Mouse (Mus musculus): ENCODE results near the gene Zfp503. TPM values are rescaled to one million over a fixed set of nuclear protein-coding genes. Genes with fewer than 3 reads are reported as not detected.

Zfp503 gene
- polyA plus RNA-seq, 1 experiment = not detected

GRCm38 (mm10) chr14:21952541-21952940, 36.9 kb downstream of the Zfp503 start:
- TF ChIP-seq GATA1 (IDR thresholded peaks at IDR 0.05; ENCODE audit: low read length) = no peak

GRCm38 (mm10) chr14:21951896-21952523, 37.4 kb downstream of the Zfp503 start:
- no peak for TF ChIP-seq GATA1 (IDR thresholded peaks at IDR 0.05; ENCODE audit: low read length)

GRCm38 (mm10) chr14:21944946-21945345, 44.5 kb downstream of the Zfp503 start:
- TF ChIP-seq GATA1 (IDR thresholded peaks at IDR 0.05; ENCODE audit: low read length) = no peak

GRCm38 (mm10) chr14:21941581-21941980, 47.8 kb downstream of the Zfp503 start:
- no peak for TF ChIP-seq GATA1 (IDR thresholded peaks at IDR 0.05; ENCODE audit: low read length)

- TF ChIP-seq GATA1 (IDR thresholded peaks at IDR 0.05; ENCODE audit: low read length) = no peak
Measured at GRCm38 (mm10) chr14:21937116-21937515, 52.3 kb downstream of the Zfp503 start.

- no peak for TF ChIP-seq GATA1 (IDR thresholded peaks at IDR 0.05; ENCODE audit: low read length)
Measured at GRCm38 (mm10) chr14:21936102-21936630, 53.2 kb downstream of the Zfp503 start.

Other genes with a start within 250 kb of the Zfp503 start
- gene Samd8, start 239.1 kb downstream of the Zfp503 start, polyA plus RNA-seq (2012) = 15.2 and 18.8 TPM in 2 replicates
- gene Dusp13, start 238.4 kb downstream of the Zfp503 start, polyA plus RNA-seq (2012) = not detected in 2 replicates
- gene Vdac2, start 164.4 kb downstream of the Zfp503 start, polyA plus RNA-seq (2012) = 578 and 731 TPM in 2 replicates
- gene Comtd1, start 140.6 kb downstream of the Zfp503 start, polyA plus RNA-seq (2012) = 86.5 and 98.7 TPM in 2 replicates
- gene Lrmda, start 30.1 kb upstream of the Zfp503 start, polyA plus RNA-seq (2012) = not detected in 2 replicates